In genomic region chr3:95820046-95821010, GRCm38 (mm10) we compare ENCODE assay signal across 7 mouse cellular contexts. TPM values are rescaled to one million over a fixed set of nuclear protein-coding genes. Genes with fewer than 3 reads are reported as not detected.
DNase-seq lines count a peak whose midpoint lies in the region; ATAC-seq lines count a peak whose summit lies in the region.

No protein-coding gene starts in this region.

- 47% methylated on average over 10 of the region's 10 CpGs for WGBS in hindbrain, embryonic 12.5 days
- WGBS in midbrain, embryonic 14.5 days, result 43% methylated on average over 10 of the region's 10 CpGs

- H3K27ac ChIP-seq in brown adipose tissue, adult 24 weeks (replicated peaks; ENCODE audit: low read depth, low read length), result peak overlapping the region; percentile 84
- H3K27ac ChIP-seq in hindbrain, embryonic 12.5 days, result peak overlapping the region; percentile 100
- H3K27ac ChIP-seq in midbrain, embryonic 14.5 days (replicated peaks; ENCODE audit: low read depth, low read length), result peak overlapping the region; percentile 100

- peak overlapping the region; percentile 76 for H3K9ac ChIP-seq in hindbrain, embryonic 12.5 days
- H3K9ac ChIP-seq in midbrain, embryonic 14.5 days (replicated peaks; ENCODE audit: low read length), result peak overlapping the region; percentile 74; the same call in 1 of the 2 replicates

- H3K9me3 ChIP-seq in megakaryocyte, embryonic 14.5 days, result no peaks in the 10 kb centered on the region
- no peaks in the 10 kb centered on the region for H3K9me3 ChIP-seq in hindbrain, embryonic 12.5 days (replicated peaks)
- H3K9me3 ChIP-seq in midbrain, embryonic 14.5 days (ENCODE audit: control insufficient read depth, low read length), result no peaks in the 10 kb centered on the region

- peaks cover 7% of the 10 kb centered on the region for H3K36me3 ChIP-seq in megakaryocyte, embryonic 14.5 days (replicated peaks; ENCODE audit: low read length)
- H3K36me3 ChIP-seq in hindbrain, embryonic 12.5 days, result no peaks in the 10 kb centered on the region
- H3K36me3 ChIP-seq in midbrain, embryonic 14.5 days (ENCODE audit: control insufficient read depth, insufficient read depth, low read length), result no peaks in the 10 kb centered on the region

- H3K4me3 ChIP-seq in megakaryocyte, embryonic 14.5 days (replicated peaks), result peak overlapping the region; percentile 98
- peak overlapping the region; percentile 75 for H3K4me3 ChIP-seq in brown adipose tissue, adult 24 weeks (ENCODE audit: insufficient read depth, low read depth, low read length)
- peak overlapping the region; percentile 79 for H3K4me3 ChIP-seq in hindbrain, embryonic 12.5 days
- H3K4me3 ChIP-seq in midbrain, embryonic 14.5 days (replicated peaks; ENCODE audit: low read depth, low read length), result peak overlapping the region; percentile 74

- no peak for ATAC-seq in megakaryocyte, adult 5-6 weeks (ENCODE audit: poor library complexity, severe bottlenecking)
- 0 out of 2 replicates have a peak, but pooled peaks have one; percentile 5 for ATAC-seq in hindbrain, embryonic 12.5 days (ENCODE audit: low FRiP score)
- no peak for ATAC-seq in midbrain, embryonic 14.5 days (ENCODE audit: low FRiP score, low TSS enrichment)

- H3K4me1 ChIP-seq in megakaryocyte, embryonic 14.5 days, result peaks cover 24% of the 10 kb centered on the region
- no peaks in the 10 kb centered on the region; the same call in 1 of the 2 replicates for H3K4me1 ChIP-seq in brown adipose tissue, adult 24 weeks (ENCODE audit: control insufficient read depth, insufficient read depth, insufficient read length, low read length)
- H3K4me1 ChIP-seq in hindbrain, embryonic 12.5 days, result peaks cover 26% of the 10 kb centered on the region
- peaks cover 21% of the 10 kb centered on the region for H3K4me1 ChIP-seq in midbrain, embryonic 14.5 days (ENCODE audit: control insufficient read depth, insufficient read depth, low read length)

- peak; percentile 8 for DNase-seq in midbrain, embryonic 14.5 days
- no peak for DNase-seq in left cerebral cortex, adult 8-10 months (ENCODE audit: low spot score in 2 of 2)
- DNase-seq in thymus, postnatal 14 days, result no peak

- H3K4me2 ChIP-seq in hindbrain, embryonic 12.5 days (replicated peaks), result peak overlapping the region; percentile 58
- H3K4me2 ChIP-seq in midbrain, embryonic 14.5 days (ENCODE audit: low read length), result peak overlapping the region; percentile 62

- H3K27me3 ChIP-seq in megakaryocyte, embryonic 14.5 days (replicated peaks), result no peaks in the 10 kb centered on the region
- H3K27me3 ChIP-seq in hindbrain, embryonic 12.5 days, result no peaks in the 10 kb centered on the region
- H3K27me3 ChIP-seq in midbrain, embryonic 14.5 days (ENCODE audit: control insufficient read depth, insufficient read depth, low read length), result no peaks in the 10 kb centered on the region

RNA-seq across cellular contexts. Expression of gene Rprd2, which starts 1.7 kb away (rescaled TPM):
- polyA plus RNA-seq in megakaryocyte, embryonic 14.5 days (2012; ENCODE audit: insufficient read depth, low replicate concordance), result 3.0 and 3.4 TPM in 2 replicates
- total RNA-seq in megakaryocyte, adult 5-6 weeks (2015), result 51.6 and 57.0 TPM in 2 replicates
- 17.9 and 26.9 TPM in 2 replicates for total RNA-seq in megakaryocyte, adult 5-6 weeks (2017)
- polyA plus RNA-seq in brown adipose tissue, adult 24 weeks (2012; ENCODE audit: insufficient read depth, insufficient read length, missing spikeins), result 11.3 and 12.5 TPM in 2 replicates
- 28.3 and 29.6 TPM in 2 replicates for polyA plus RNA-seq in hindbrain, embryonic 12.5 days (2016; fragmentation: Nextera tagmentation; extraction: Ambion mirVana)
- 21.7 and 22.3 TPM in 2 replicates for polyA plus RNA-seq in midbrain, embryonic 14.5 days (2014; fragmentation: Nextera tagmentation; extraction: Ambion mirVana)
- 10 to 100 TPM; 60.1 to 68.9 (median 62.8) TPM for total RNA-seq in left cerebral cortex, adult 8-10 months (2022)

RNA-seq across cellular contexts. Expression of gene Prpf3, which starts 35.4 kb away (rescaled TPM):
- polyA plus RNA-seq in megakaryocyte, embryonic 14.5 days (2012; ENCODE audit: insufficient read depth, low replicate concordance), result 1.9 and 6.5 TPM in 2 replicates
- 27.3 and 29.1 TPM in 2 replicates for total RNA-seq in megakaryocyte, adult 5-6 weeks (2015)
- total RNA-seq in megakaryocyte, adult 5-6 weeks (2017), result 15.7 and 25.9 TPM in 2 replicates
- polyA plus RNA-seq in brown adipose tissue, adult 24 weeks (2012; ENCODE audit: insufficient read depth, insufficient read length, missing spikeins), result 14.2 and 30.0 TPM in 2 replicates
- polyA plus RNA-seq in hindbrain, embryonic 12.5 days (2016; fragmentation: Nextera tagmentation; extraction: Ambion mirVana), result 52.5 and 56.9 TPM in 2 replicates
- 34.0 and 44.1 TPM in 2 replicates for polyA plus RNA-seq in midbrain, embryonic 14.5 days (2014; fragmentation: Nextera tagmentation; extraction: Ambion mirVana)
- total RNA-seq in left cerebral cortex, adult 8-10 months (2022), result 10 to 100 TPM; 25.2 to 36.6 (median 36.3) TPM

RNA-seq across cellular contexts. Expression of gene Mrps21, which starts 51.0 kb away (rescaled TPM):
- polyA plus RNA-seq in megakaryocyte, embryonic 14.5 days (2012; ENCODE audit: insufficient read depth, low replicate concordance), result 36.5 and 191 TPM in 2 replicates
- 143 and 165 TPM in 2 replicates for total RNA-seq in megakaryocyte, adult 5-6 weeks (2015)
- 333 and 410 TPM in 2 replicates for total RNA-seq in megakaryocyte, adult 5-6 weeks (2017)
- 576 and 634 TPM in 2 replicates for polyA plus RNA-seq in brown adipose tissue, adult 24 weeks (2012; ENCODE audit: insufficient read depth, insufficient read length, missing spikeins)
- polyA plus RNA-seq in hindbrain, embryonic 12.5 days (2016; fragmentation: Nextera tagmentation; extraction: Ambion mirVana), result 309 and 346 TPM in 2 replicates
- 271 and 314 TPM in 2 replicates for polyA plus RNA-seq in midbrain, embryonic 14.5 days (2014; fragmentation: Nextera tagmentation; extraction: Ambion mirVana)
- total RNA-seq in left cerebral cortex, adult 8-10 months (2022), result 100 to 1,000 TPM; 139 to 170 (median 151) TPM
